Mouse (Mus musculus): ENCODE data around the gene Fbxl5.

Fbxl5 gene

GRCm38 (mm10) chr5:43827366-43827765 lies 5.9 kb upstream of the Fbxl5 start:
- DNase-seq (ENCODE audit: low spot score), result no peak

DNA sequence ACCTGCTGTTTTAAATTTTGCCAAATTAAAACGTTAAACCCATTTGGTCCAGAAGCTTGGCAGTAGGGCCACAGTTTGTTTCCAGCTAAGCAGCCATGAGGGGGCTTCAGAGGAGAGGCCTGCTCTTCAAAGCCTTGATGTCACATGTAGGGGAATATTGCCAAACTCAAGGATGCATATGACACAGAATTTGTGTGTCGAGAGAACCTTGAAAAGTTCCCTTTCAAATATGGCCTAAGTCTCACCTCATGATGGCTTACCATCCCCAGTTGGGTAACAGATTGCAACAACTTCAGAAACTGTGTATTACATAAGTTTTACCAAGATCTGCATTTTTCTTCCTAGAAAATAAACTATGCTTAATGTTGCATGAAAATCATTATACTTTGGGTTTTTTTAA lies 5.4 kb upstream of the Fbxl5 start:
- DNase-seq (ENCODE audit: low spot score), result no peak

GRCm38 (mm10) chr5:43824580-43824979 lies 3.1 kb upstream of the Fbxl5 start:
- DNase-seq (ENCODE audit: low spot score), result no peak

GRCm38 (mm10) chr5:43822824-43823223 lies 1.4 kb upstream of the Fbxl5 start:
- no peak for DNase-seq (ENCODE audit: low spot score)

DNA sequence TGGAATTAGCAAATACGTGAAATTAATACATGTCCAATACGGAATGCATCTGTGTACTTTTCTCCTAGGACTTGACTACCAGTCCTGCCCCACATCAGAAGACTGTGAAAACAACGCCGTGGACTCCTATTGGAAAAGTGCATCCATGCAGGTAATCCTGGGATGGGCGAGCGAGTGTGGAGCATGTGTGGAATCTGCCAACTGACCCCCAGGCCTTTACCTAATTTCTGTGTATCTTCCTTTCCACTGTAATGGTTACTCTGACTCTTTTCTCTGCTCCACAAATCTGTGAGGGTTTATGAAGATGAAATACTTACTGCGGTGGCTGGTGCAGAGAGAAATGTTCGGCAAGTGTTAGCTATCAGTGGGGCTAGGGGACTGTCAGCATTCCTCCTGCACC lies 761 bp upstream of the Fbxl5 start:
- DNase-seq (ENCODE audit: low spot score), result no peak

DNA sequence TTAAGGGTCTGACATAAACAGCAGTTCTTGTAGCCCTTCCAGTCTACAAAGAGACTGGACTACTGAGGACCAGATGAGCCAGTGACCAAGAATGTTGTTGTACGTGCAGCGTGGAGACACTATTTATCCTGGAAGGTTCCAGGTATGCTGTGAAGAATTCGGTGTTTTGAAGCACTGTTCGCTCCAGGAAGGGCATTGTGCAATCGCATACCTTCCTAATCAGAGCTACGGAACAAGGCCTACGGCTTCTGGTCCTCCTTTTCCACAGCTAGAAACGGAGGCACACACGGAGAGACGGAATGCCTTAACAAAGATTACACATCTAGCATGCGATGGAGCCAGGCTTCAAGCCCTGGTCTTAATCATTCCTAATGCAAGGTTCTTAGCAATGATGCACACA lies 653 bp downstream of the Fbxl5 start:
- DNase-seq (ENCODE audit: low spot score), result no peak

- no peak for DNase-seq (ENCODE audit: low spot score)
These were observed 2.7 kb downstream of the Fbxl5 start, which contains the start of gene Bst1 for GRCm38 (mm10) chr5:43818695-43819094. TSS of gene Bst1 (plus strand) at chr5:43818885.

- DNase-seq (ENCODE audit: low spot score), result no peak
These were observed 5.7 kb downstream of the Fbxl5 start for GRCm38 (mm10) chr5:43815769-43816168.

DNA sequence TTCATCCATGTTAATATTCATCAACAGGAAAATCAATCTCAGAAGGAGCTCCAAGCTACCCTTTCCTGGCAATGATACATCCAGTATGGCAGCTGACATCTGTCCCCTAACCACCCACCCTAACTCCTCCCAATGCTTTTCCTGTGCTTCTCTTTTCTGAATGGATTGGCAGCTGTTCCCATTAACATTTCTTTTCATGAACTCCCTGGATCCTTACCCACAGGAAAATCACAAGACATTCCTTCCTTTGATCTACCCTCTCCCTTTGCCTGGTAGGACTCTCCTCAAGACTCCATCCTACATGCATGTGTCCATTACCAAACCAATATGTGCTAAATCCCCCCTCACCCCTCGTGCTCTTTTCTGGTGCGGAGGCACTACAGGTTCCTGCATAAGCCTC lies 6.9 kb downstream of the Fbxl5 start:
- DNase-seq (ENCODE audit: low spot score), result no peak

DNA sequence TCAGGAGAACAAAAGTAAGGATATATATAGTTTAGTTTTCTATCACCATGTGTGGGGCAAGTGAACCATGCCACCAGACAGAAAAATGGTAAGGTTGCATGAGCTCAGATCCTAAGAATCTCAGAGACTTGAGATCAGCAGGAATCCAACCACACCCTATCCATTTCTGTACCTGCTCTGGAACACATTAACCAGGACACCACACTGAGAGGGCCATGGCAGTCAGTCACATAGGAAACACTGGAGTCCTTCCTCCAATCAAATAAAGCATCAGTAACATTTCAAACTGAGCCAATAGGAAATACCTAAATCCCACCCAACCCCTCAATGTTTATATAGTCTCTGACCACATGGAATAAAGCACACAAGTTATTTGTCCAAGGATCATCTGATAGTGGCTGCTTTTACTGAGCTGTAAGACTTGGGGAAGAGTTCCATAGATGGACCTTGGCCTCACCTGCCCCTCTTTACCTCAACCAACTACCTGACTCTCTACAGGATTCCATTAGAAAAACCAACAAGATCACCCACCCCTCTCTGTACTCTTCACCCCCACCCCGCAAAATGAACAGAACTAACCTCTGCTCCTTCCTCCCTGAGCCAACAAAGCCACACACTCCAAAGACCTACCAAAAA lies 10.9 kb downstream of the Fbxl5 start:
- no peak for DNase-seq (ENCODE audit: low spot score)

DNA sequence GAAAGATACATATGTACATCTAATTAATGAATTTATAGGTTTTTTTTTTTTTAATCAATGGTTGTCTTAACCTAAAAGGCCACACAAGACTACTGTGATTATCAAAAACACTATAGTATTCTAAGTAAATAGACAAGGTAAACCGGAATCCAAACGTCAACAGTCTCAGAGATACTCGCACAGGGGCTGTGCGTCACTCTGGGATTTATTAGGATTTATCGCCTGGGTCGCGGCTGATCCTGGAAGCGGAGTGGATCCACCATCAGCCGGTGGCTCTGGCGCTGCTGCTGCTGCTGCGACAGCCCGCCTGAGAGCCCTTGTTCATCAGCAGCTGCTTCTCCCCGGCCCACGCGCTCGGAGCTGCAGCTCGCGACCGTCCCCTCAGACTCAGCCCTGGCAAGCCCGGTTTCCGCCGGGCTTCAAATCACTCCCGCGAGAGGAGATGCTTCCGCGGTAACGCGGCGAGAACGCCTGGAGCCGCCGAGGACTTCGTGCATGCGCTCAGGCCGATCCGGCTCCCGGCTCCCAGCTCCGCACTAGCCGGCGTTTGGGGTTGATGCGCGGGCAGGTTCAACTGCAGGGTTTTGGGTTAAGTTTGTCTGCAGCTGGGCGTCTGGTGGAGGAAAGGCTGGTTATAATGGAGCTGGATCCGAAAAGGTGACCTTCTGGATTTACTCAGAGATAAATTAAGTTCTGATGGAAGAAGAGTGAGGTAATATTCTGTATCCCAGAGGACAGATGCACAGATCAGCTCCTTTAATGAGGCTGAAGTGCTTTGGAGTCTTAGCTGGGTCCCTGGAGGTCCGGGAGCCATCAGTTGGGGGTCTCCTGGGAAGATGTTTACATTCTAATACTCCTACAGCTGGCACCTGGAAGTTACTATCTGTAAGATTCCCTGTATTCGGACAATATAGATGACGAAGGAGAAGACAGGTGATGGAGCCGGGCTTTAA lies 13.4 kb downstream of the Fbxl5 start:
- DNase-seq (ENCODE audit: low spot score), result peak; percentile 92

- DNase-seq (ENCODE audit: low spot score), result no peak
These were observed 14.5 kb downstream of the Fbxl5 start for GRCm38 (mm10) chr5:43806914-43807313.

DNA sequence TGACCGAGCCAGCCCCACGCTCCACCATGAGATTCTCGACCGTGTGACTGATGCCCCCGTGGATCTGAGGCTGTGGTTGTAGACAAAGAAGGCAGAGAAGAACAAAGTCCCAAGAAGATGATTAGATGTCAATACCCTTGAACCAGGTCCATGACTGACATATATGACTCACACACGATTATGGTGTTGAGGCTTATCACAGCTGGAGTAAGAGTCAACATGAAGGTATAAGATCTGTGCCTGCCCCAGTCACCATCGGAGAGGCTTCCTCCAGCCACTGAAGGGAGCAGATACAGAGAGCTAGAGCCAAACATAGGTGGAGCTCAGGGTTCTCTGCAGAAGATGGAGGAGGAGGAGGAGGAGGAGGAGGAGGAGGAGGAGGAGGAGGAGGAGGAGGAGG lies 15.1 kb downstream of the Fbxl5 start:
- DNase-seq (ENCODE audit: low spot score), result no peak

- no peak for DNase-seq (ENCODE audit: low spot score)
These were observed 16.0 kb downstream of the Fbxl5 start for GRCm38 (mm10) chr5:43805401-43805800.

GRCm38 (mm10) chr5:43801798-43802197 lies 19.6 kb downstream of the Fbxl5 start:
- DNase-seq (ENCODE audit: low spot score), result no peak

DNA sequence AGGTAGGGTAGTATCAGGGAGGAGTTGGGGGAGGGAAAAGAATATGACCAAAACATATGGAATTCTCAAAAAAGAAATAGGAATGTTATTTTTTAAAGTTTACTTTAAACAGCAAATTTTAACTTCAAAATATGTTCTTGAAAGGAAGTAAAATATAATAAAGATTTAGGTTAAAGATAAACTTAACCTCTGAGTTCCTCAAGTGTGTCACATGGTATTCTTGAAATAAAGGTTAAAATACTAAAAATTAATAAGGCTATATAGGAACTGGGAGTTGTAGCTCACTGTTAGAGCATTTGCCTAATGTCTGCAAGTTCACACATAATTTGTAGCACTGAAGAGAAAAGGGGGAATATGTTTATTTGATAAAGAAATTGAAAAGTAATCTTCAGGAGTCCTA lies 20.2 kb downstream of the Fbxl5 start:
- no peak for DNase-seq (ENCODE audit: low spot score)

DNA sequence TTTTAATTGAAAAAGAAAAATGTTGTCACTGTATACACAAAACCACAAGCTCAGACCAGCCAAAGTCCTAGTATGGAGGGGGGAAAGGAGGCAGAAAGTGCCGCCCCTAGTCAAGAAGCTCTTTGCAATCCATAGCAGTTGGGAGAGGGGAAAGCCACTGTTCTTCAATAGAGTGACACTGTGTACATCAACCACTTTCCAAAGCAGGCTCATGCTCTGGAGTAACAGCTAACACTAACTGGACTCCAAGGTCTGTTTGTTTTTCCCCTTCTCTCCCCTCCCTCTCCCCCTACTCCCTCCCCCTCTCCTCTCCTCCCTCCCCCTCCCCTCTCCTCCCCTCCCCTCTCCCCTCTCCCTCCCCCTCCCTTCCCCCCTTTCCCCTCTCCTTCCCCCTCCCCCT lies 20.7 kb downstream of the Fbxl5 start:
- DNase-seq (ENCODE audit: low spot score), result no peak

- DNase-seq (ENCODE audit: low spot score), result no peak
These were observed 21.9 kb downstream of the Fbxl5 start for GRCm38 (mm10) chr5:43799530-43799929.

DNA sequence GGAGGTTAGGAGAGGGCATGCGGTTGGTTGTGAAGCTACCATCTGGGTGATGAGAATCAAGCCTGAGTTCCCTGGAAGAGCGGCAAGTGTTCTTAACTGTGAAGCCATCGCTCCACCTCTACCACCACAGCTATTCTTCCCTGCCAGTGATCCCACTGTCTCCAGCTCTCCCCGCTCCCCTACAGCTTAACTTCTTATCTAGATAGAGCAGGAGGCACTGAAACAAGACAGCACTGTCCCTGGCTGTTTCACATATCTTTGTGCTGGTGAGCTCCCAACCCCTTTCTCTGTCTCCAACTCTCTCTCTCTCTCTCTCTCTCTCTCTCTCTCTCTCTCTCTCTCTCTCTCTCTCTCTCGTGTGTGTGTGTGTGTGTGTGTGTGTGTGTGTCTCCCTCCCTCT lies 29.1 kb downstream of the Fbxl5 start:
- DNase-seq (ENCODE audit: low spot score), result no peak

GRCm38 (mm10) chr5:43787976-43788752 lies 33.3 kb downstream of the Fbxl5 start:
- DNase-seq (ENCODE audit: low spot score), result no peak

- no peak for DNase-seq (ENCODE audit: low spot score)
These were observed 34.8 kb downstream of the Fbxl5 start for GRCm38 (mm10) chr5:43786607-43787006.

GRCm38 (mm10) chr5:43783996-43784395 lies 37.4 kb downstream of the Fbxl5 start:
- no peak for DNase-seq (ENCODE audit: low spot score)

All from MN1 (cell line).